Mouse (Mus musculus) limb, embryonic 15.5 days (tissue): ENCODE data around the gene Cerkl. TPM values are rescaled to one million over a fixed set of nuclear protein-coding genes. Genes with fewer than 3 reads are reported as not detected.

Experiments used
- ATAC-seq: fragments of 200-750 bp; cut with Nextera tagmentation; 2 replicates; pipeline ENCODE4 v1.8.0; 2017; ENCODE audit warnings: low read depth, moderate TSS enrichment; ENCODE audit not compliant: insufficient number of reproducible peaks, low FRiP score, low TSS enrichment
- H3K27ac ChIP-seq: fragments of 300-500 bp; sonication (generic); 2 replicates; pipeline ENCODE4 v1.5.1; 2015; ENCODE audit warnings: moderate library complexity, mild to moderate bottlenecking, inconsistent platforms
- H3K27me3 ChIP-seq: fragments of 300-500 bp; sonication (generic); 2 replicates; pipeline ENCODE4 v1.6.1; 2015; ENCODE audit warnings: inconsistent platforms
- H3K36me3 ChIP-seq: fragments of 300-500 bp; sonication (generic); 2 replicates; pipeline ENCODE4 v1.6.1; 2015; ENCODE audit warnings: inconsistent platforms
- H3K4me1 ChIP-seq: fragments of 300-500 bp; sonication (generic); 2 replicates; pipeline ENCODE4 v1.6.1; 2015; ENCODE audit warnings: inconsistent platforms
- H3K4me2 ChIP-seq: fragments of 300-500 bp; sonication (generic); 2 replicates; pipeline ENCODE4 v1.6.1; 2015; ENCODE audit warnings: mild to moderate bottlenecking, inconsistent platforms
- H3K4me3 ChIP-seq: fragments of 300-500 bp; sonication (generic); 2 replicates; pipeline ENCODE4 v1.5.1; 2015; ENCODE audit warnings: mild to moderate bottlenecking, inconsistent platforms
- H3K9ac ChIP-seq: fragments of 300-500 bp; sonication (generic); 2 replicates; pipeline ENCODE4 v1.6.1; 2015; ENCODE audit warnings: inconsistent platforms
- H3K9me3 ChIP-seq: fragments of 300-500 bp; sonication (generic); 2 replicates; pipeline ENCODE4 v1.6.1; 2016; ENCODE audit warnings: inconsistent platforms
- WGBS: fragments of 180-500 bp; shearing (Covaris S2); methylation state at CpG from one replicate; pipeline ENCODE4 v1.1.7; 2015; 5-methylcytosine and 5-hydroxymethylcytosine counted together
- polyA plus RNA-seq: library from polyadenylated mRNA; unstranded; fragments of >200 nt; fragmentation: Nextera tagmentation; extraction: Ambion mirVana; gene quantifications from 2 replicates; pipeline ENCODE4 v1.2.1, GENCODE M21; 2015

Cerkl gene
- polyA plus RNA-seq, 1 experiment from 2014 or later, result 2.1 TPM

GRCm38 (mm10) chr2:79336141-79336540 is 120.4 kb downstream of the Cerkl start:
- Histone ChIP-seq H3K27me3 (no peaks in the 10 kb centered on the region), H3K4me3 (no peak overlapping the region), H3K36me3 (no peaks in the 10 kb centered on the region), H3K4me2 (no peak overlapping the region), H3K27ac (no peak overlapping the region), H3K9me3 (no peaks in the 10 kb centered on the region), H3K4me1 (no peaks in the 10 kb centered on the region), H3K9ac (no peak overlapping the region)
- ATAC-seq, result no peak
- 62% methylated on average over 1 of the region's 1 CpGs for WGBS

- Histone ChIP-seq H3K9ac (no peak overlapping the region), H3K27ac (no peak overlapping the region), H3K36me3 (no peaks in the 10 kb centered on the region), H3K27me3 (no peaks in the 10 kb centered on the region), H3K4me1 (no peaks in the 10 kb centered on the region), H3K9me3 (no peaks in the 10 kb centered on the region), H3K4me3 (no peak overlapping the region), H3K4me2 (no peak overlapping the region)
- ATAC-seq, result no peak
Measured at GRCm38 (mm10) chr2:79334661-79335060, 121.9 kb downstream of the Cerkl start.

- Histone ChIP-seq H3K9ac (no peak overlapping the region), H3K4me2 (no peak overlapping the region), H3K9me3 (no peaks in the 10 kb centered on the region), H3K27me3 (no peaks in the 10 kb centered on the region), H3K36me3 (no peaks in the 10 kb centered on the region), H3K4me1 (no peaks in the 10 kb centered on the region), H3K27ac (no peak overlapping the region), H3K4me3 (no peak overlapping the region)
- WGBS, result 30% methylated on average over 2 of the region's 2 CpGs
- ATAC-seq, result no peak
Measured at GRCm38 (mm10) chr2:79328079-79328478, 128.5 kb downstream of the Cerkl start.

GRCm38 (mm10) chr2:79316182-79316880 is 140.3 kb downstream of the Cerkl start:
- ATAC-seq, result no peak
- no peak overlapping the region for H3K9ac ChIP-seq
- H3K27ac ChIP-seq, result no peak overlapping the region
- no peak overlapping the region for H3K4me3 ChIP-seq
- H3K27me3 ChIP-seq, result no peaks in the 10 kb centered on the region
- WGBS, result 81% methylated on average over 9 of the region's 9 CpGs
- H3K9me3 ChIP-seq, result no peaks in the 10 kb centered on the region
- H3K36me3 ChIP-seq, result no peaks in the 10 kb centered on the region
- no peaks in the 10 kb centered on the region for H3K4me1 ChIP-seq
- no peak overlapping the region for H3K4me2 ChIP-seq

- H3K4me1 ChIP-seq, result no peaks in the 10 kb centered on the region
- H3K36me3 ChIP-seq, result no peaks in the 10 kb centered on the region
- no peak overlapping the region for H3K4me3 ChIP-seq
- 67% methylated on average over 4 of the region's 4 CpGs for WGBS
- H3K9ac ChIP-seq, result no peak overlapping the region
- no peak overlapping the region for H3K27ac ChIP-seq
- no peaks in the 10 kb centered on the region for H3K9me3 ChIP-seq
- ATAC-seq, result no peak
- H3K27me3 ChIP-seq, result no peaks in the 10 kb centered on the region
- no peak overlapping the region for H3K4me2 ChIP-seq
Measured at GRCm38 (mm10) chr2:79315108-79315507, 141.5 kb downstream of the Cerkl start.

- no peaks in the 10 kb centered on the region for H3K4me1 ChIP-seq
- WGBS, result 62% methylated on average over 4 of the region's 4 CpGs
- H3K36me3 ChIP-seq, result no peaks in the 10 kb centered on the region
- H3K4me2 ChIP-seq, result no peak overlapping the region
- no peaks in the 10 kb centered on the region for H3K9me3 ChIP-seq
- no peaks in the 10 kb centered on the region for H3K27me3 ChIP-seq
- ATAC-seq, result no peak
- H3K9ac ChIP-seq, result no peak overlapping the region
- no peak overlapping the region for H3K27ac ChIP-seq
- H3K4me3 ChIP-seq, result no peak overlapping the region
Measured at GRCm38 (mm10) chr2:79312499-79312898, 144.1 kb downstream of the Cerkl start.

- Histone ChIP-seq H3K36me3 (no peaks in the 10 kb centered on the region), H3K27me3 (no peaks in the 10 kb centered on the region), H3K4me2 (0 out of 2 replicates have a peak overlapping the region, but pooled peaks have one; percentile 6), H3K9me3 (no peaks in the 10 kb centered on the region), H3K4me1 (no peaks in the 10 kb centered on the region), H3K4me3 (no peak overlapping the region), H3K9ac (no peak overlapping the region), H3K27ac (no peak overlapping the region)
- 62% methylated on average over 13 of the region's 13 CpGs for WGBS
- no peak for ATAC-seq
Measured at GRCm38 (mm10) chr2:79309454-79310118, 147.0 kb downstream of the Cerkl start.

- H3K27ac ChIP-seq, result no peak overlapping the region
- H3K4me1 ChIP-seq, result no peaks in the 10 kb centered on the region
- no peak overlapping the region for H3K9ac ChIP-seq
- H3K4me3 ChIP-seq, result no peak overlapping the region
- ATAC-seq, result no peak
- H3K27me3 ChIP-seq, result no peaks in the 10 kb centered on the region
- H3K36me3 ChIP-seq, result no peaks in the 10 kb centered on the region
- H3K9me3 ChIP-seq, result no peaks in the 10 kb centered on the region
- no peak overlapping the region for H3K4me2 ChIP-seq
- WGBS, result 57% methylated on average over 4 of the region's 4 CpGs
Measured at GRCm38 (mm10) chr2:79307549-79307948, 149.0 kb downstream of the Cerkl start.

GRCm38 (mm10) chr2:79302398-79302797 is 154.2 kb downstream of the Cerkl start:
- no peak for ATAC-seq
- no peaks in the 10 kb centered on the region for H3K9me3 ChIP-seq
- H3K4me1 ChIP-seq, result no peaks in the 10 kb centered on the region
- no peaks in the 10 kb centered on the region for H3K36me3 ChIP-seq
- H3K27ac ChIP-seq, result no peak overlapping the region
- H3K9ac ChIP-seq, result no peak overlapping the region
- no peak overlapping the region for H3K4me3 ChIP-seq
- no peak overlapping the region for H3K4me2 ChIP-seq
- no peaks in the 10 kb centered on the region for H3K27me3 ChIP-seq

- Histone ChIP-seq H3K4me2 (no peak overlapping the region), H3K36me3 (no peaks in the 10 kb centered on the region), H3K27ac (no peak overlapping the region), H3K4me3 (no peak overlapping the region), H3K27me3 (no peaks in the 10 kb centered on the region), H3K9me3 (no peaks in the 10 kb centered on the region), H3K9ac (no peak overlapping the region), H3K4me1 (0 out of 2 replicates have a peak, but pooled peaks cover 2% of the 10 kb centered on the region)
- ATAC-seq, result no peak
- 62% methylated on average over 6 of the region's 6 CpGs for WGBS
Measured at GRCm38 (mm10) chr2:79292431-79292830, 164.2 kb downstream of the Cerkl start.

GRCm38 (mm10) chr2:79291922-79292321 is 164.7 kb downstream of the Cerkl start:
- H3K9me3 ChIP-seq, result no peaks in the 10 kb centered on the region
- no peak for ATAC-seq
- WGBS, result 25% methylated on average over 8 of the region's 8 CpGs
- 0 out of 2 replicates have a peak, but pooled peaks cover 2% of the 10 kb centered on the region for H3K4me1 ChIP-seq
- no peak overlapping the region for H3K27ac ChIP-seq
- no peak overlapping the region for H3K4me2 ChIP-seq
- H3K9ac ChIP-seq, result no peak overlapping the region
- no peak overlapping the region for H3K4me3 ChIP-seq
- no peaks in the 10 kb centered on the region for H3K27me3 ChIP-seq
- no peaks in the 10 kb centered on the region for H3K36me3 ChIP-seq

- no peak for ATAC-seq
- H3K4me3 ChIP-seq, result no peak overlapping the region
- H3K27ac ChIP-seq, result no peak overlapping the region
- no peaks in the 10 kb centered on the region for H3K9me3 ChIP-seq
- 52% methylated on average over 1 of the region's 1 CpGs for WGBS
- H3K36me3 ChIP-seq, result no peaks in the 10 kb centered on the region
- no peaks in the 10 kb centered on the region for H3K27me3 ChIP-seq
- H3K4me1 ChIP-seq, result 0 out of 2 replicates have a peak, but pooled peaks cover 2% of the 10 kb centered on the region
- H3K9ac ChIP-seq, result no peak overlapping the region
- H3K4me2 ChIP-seq, result no peak overlapping the region
Measured at GRCm38 (mm10) chr2:79290149-79290548, 166.4 kb downstream of the Cerkl start.
